Mouse (Mus musculus) large intestine, adult 2 months (tissue): ENCODE measurements around the gene Ankrd66. TPM values are rescaled to one million over a fixed set of nuclear protein-coding genes. Genes with fewer than 3 reads are reported as not detected.

ENCODE experiments used
- DNase-seq: peaks from one replicate; pipeline ENCODE4 v3.0.0-alpha.2; 2012; ENCODE audit warnings: low read depth, low spot score
- WGBS: fragments of 180-500 bp; shearing (Covaris S2); methylation state at CpG from one replicate; pipeline ENCODE4 v1.1.7; 2018; 5-methylcytosine and 5-hydroxymethylcytosine counted together
- polyA plus RNA-seq: library from polyadenylated mRNA; depleted of rRNA; stranded (reverse); fragments of >200 nt; gene quantifications from 2 replicates; pipeline ENCODE4 v1.2.3, GENCODE M21; 2012; rRNA removed

Ankrd66 gene
- 0.17 and 0.19 TPM in 2 replicates for polyA plus RNA-seq

DNA sequence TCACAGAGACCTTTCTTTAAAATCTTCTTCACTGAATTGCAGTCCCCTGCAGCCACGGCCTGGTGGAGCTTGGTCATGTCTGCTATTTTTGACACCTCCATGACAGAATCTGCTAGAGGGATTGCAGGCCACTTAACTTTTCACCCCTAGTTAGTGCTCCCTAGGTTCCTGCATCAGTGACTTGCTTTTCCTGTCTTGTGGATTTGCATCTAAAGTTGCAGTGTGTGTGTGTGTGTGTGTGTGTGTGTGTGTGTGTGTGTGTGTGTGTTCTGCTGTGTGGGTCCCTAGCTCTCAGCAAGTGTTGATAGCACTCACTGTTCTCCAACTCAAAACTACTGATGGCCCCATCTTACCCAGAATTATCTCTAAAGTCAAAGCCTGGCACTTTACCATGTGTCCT lies at the start of gene Ankrd66:
Ankrd66 (minus strand) TSS at position 101 of the 400 bp plus-strand sequence.
- DNase-seq, result no peak
- WGBS, result 72% methylated on average over 1 of the region's 1 CpGs

GRCm38 (mm10) chr17:43592296-43593291 lies 49.2 kb upstream of the Ankrd66 start:
- WGBS, result 79% methylated on average over 21 of the region's 21 CpGs
- DNase-seq, result no peak

DNA sequence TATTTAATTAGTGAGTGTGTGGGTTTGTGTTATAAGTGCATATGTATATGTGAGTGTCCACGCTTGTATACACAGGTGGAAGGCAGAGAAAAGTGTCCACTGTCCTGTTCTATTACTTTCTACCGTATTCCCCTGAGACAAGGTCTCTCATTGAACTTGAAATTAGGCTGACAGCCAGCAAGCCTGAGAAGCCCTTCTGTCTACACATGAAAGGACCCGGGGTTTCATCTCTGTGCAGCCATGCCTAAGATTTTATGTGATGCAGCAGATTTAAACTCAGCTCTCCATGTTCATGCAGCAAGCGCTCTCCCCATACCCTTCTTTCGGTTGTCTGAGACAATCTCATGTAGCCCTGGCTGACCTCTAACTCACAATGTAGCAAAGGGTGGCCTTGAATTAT lies 47.1 kb upstream of the Ankrd66 start:
- DNase-seq, result no peak
- WGBS, result 83% methylated on average over 5 of the region's 5 CpGs

DNA sequence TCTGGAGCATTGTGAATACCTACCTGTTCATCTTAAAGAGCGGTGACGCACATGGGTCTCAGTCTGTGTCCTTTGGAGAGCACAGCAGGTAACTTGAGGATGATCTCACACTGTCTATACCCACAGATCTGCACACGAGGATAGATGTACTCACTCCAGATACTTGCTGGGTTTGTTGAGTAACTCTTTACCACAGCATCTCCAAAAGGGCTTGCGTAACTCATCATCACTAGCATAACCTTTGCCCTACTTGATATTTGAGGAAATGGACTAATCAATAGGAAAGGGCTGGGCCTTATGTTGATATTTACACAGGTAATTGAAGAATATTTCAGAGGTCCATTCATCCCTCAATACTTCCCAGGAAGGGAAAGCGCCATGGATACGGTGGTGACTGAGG lies 46.3 kb upstream of the Ankrd66 start:
- 85% methylated on average over 6 of the region's 6 CpGs for WGBS
- no peak for DNase-seq

- 85% methylated on average over 2 of the region's 2 CpGs for WGBS
- no peak for DNase-seq
These were observed 43.8 kb upstream of the Ankrd66 start for GRCm38 (mm10) chr17:43587278-43587677.

DNA sequence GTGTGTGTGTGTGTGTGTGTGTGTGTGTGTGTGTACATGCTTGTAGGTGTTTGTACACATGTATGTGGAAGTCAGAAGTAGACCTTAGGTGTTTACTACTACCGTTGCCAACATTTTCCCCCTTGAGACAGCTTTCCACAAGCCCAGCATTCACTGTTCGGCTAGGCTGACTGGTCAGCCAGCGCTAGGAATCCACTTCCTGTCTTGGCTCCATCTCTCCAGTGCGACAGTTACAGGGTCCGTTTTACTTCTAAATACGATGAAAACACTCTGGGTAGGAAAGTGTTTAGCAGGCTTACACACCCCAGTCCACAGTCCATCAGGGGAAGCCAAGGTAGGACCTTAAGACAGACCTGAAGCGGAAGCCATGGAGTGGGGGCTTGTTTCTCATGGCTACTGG lies 41.3 kb upstream of the Ankrd66 start:
- WGBS, result 65% methylated on average over 7 of the region's 7 CpGs
- no peak for DNase-seq

DNA sequence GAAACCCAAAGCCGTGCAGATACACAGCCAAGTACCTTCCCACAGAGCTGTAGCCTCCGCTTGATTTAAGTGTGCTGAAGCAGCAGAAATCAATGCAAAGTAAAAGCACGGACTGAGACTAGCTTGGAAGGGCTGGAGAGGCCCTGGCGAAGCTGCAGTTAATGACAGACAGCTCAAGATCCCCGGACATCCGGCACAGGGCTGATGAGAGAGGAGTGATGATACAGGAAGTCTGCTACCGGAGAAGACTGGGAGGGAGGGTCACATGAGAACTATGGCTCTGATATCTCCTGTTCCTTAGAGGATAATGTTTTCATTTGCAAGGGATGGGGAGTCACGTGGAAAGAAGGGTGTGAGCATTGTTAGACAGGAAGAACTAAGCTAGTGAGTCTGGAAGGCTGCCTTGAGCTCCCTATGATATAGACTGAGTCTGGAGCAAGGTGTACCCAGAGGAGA lies 37.6 kb upstream of the Ankrd66 start:
- DNase-seq, result no peak
- 35% methylated on average over 8 of the region's 8 CpGs for WGBS

DNA sequence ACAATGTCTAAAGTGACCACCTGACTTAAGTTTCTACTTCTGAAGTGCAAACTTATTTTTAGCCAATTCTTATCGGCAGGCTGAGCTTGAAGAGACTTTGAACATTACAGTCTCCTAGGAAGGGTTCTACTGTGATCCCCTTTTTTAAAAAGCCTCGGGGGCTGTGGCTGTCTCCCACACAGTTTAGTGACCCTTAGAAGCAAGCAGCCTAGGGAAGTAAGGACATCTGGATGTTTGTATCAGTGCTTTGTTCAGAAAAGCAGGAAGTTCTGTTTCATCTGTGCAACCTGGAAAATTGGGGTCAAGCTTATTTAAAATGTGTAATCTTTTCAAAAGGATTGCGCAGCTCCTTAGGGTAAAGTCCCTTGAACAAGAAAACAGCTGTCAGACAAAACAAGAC lies 37.0 kb upstream of the Ankrd66 start:
- DNase-seq, result no peak
- WGBS, result 21% methylated on average over 3 of the region's 3 CpGs

- no peak for DNase-seq
- 39% methylated on average over 3 of the region's 3 CpGs for WGBS
These were observed 30.2 kb upstream of the Ankrd66 start for GRCm38 (mm10) chr17:43573624-43574073.

GRCm38 (mm10) chr17:43569287-43569686 lies 25.8 kb upstream of the Ankrd66 start:
- DNase-seq, result no peak
- WGBS, result 68% methylated on average over 7 of the region's 7 CpGs

GRCm38 (mm10) chr17:43567992-43568888 lies 24.8 kb upstream of the Ankrd66 start, which contains the start of gene Pla2g7:
TSS of gene Pla2g7 (plus strand) at chr17:43568098.
- no peak for DNase-seq
- WGBS, result 4% methylated on average over 34 of the region's 34 CpGs

GRCm38 (mm10) chr17:43567593-43567991 lies 24.2 kb upstream of the Ankrd66 start:
- DNase-seq, result no peak
- 26% methylated on average over 12 of the region's 12 CpGs for WGBS

DNA sequence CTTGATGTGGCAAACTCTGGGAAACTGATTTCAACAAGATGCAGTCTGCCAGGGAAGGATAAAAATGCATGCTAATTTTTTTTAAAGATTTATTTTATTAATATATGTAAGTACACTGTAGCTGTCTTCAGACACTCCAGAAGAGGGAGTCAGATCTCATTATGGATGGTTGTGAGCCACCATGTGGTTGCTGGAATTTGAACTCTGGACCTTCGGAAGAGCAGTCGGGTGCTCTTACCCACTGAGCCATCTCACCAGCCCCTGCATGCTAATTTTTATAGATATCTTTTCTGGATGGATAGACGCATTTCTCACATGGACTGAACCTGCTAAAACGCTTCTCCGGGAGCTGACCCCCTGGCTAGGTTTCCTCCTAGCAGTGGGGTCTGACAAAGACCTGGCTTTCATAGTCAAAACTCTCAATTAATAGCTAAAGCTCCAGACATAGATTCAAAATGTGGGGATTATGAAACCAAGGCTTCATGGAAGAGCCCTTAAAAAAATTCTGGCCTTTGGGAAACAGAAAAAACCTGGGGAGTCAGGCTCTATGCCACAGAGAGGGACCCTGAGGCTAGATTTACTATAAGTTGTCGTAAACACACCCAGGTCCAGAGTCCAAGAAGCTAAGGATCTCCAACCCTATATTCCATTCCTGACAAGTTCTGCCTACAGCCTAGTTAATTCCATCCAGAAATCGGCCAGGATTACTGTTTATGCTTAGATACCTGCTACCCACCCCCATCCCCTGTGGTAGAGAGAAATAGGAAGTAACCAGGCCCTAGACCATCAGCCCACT lies 20.0 kb upstream of the Ankrd66 start:
- WGBS, result 65% methylated on average over 7 of the region's 7 CpGs
- no peak for DNase-seq

- WGBS, result 51% methylated on average over 3 of the region's 3 CpGs
- DNase-seq, result no peak
These were observed 15.2 kb upstream of the Ankrd66 start for GRCm38 (mm10) chr17:43558678-43559077.

DNA sequence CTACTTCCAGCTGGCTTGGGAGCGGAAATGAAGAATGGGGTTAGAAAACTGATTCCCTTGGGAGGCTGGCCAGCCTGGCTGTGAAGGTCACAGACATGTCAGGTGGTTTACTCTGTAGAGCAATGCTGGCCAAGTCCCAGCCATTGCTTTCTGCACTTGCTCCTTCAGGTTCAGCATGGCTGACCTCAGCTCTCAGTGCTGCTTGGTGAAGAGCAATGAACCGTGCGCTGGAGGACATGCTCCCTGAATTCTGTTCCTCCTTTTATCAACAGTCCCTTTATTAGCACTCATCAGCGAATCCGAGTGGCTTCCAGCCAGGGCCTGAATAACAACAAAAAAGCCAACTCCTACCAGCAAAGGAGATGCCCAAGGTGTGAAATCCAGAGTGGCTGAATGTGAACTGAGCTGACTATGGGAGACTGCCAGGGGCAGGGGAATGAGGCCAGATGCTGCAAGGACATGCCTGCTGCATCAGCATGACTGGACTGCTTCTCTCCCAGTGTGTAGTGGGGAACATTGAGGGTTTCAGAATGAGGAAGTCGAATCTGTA lies 14.2 kb upstream of the Ankrd66 start:
- 32% methylated on average over 6 of the region's 6 CpGs for WGBS
- no peak for DNase-seq

GRCm38 (mm10) chr17:43557104-43557503 lies 13.7 kb upstream of the Ankrd66 start:
- WGBS, result 86% methylated on average over 4 of the region's 4 CpGs
- DNase-seq, result no peak

- WGBS, result 29% methylated on average over 12 of the region's 12 CpGs
- DNase-seq, result no peak
These were observed 11.3 kb upstream of the Ankrd66 start for GRCm38 (mm10) chr17:43554516-43555403.

DNA sequence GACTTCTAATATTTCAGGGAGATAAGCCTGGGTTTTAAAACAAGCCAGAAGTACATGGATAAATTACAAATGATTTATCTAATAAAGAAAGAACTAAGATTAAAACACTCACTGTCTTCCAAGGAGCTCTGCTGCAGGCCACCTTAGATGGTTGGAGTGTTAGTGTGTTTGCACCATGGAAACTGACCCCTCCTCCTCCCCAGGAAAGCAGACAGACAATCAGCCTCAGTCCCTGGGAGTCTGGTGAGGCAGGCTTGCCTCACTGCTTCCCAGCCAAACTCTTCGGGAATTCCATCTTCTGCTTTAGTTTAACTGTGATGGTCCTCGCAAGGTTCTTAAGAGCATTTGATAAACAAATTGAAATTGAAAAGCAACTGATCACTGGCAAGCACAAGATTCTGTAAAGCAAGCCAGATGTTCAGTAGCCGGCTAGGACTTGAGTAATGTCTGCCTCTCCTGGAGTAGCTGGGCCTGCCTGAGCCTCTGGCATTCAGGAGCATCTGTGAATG lies 7.7 kb upstream of the Ankrd66 start:
- no peak for DNase-seq
- 69% methylated on average over 3 of the region's 3 CpGs for WGBS
